Mouse (Mus musculus) mesoderm, embryonic 11.5 days (tissue): ENCODE measurements at regions not wholly inside any gene's neighbourhood (a gene's known extent, or its start where the extent isn't known, plus 50 kb on each side); places are given as distances from the start of the nearest gene placed in this dataset.

Experiments used
- DNase-seq: peaks from one replicate; pipeline ENCODE4 v3.0.0-alpha.2; 2012; ENCODE audit warnings: low read depth, low spot score

- DNase-seq: no peak
Measured at GRCm38 (mm10) chr17:79798361-79798760, 83.5 kb upstream of the Cyp1b1 start.

GRCm38 (mm10) chr17:79790166-79790565, 75.3 kb upstream of the Cyp1b1 start:
- no peak for DNase-seq

- DNase-seq: no peak
Measured at GRCm38 (mm10) chr17:79787201-79787600, 72.3 kb upstream of the Cyp1b1 start.

- no peak for DNase-seq
Measured at GRCm38 (mm10) chr17:79786691-79787090, 71.8 kb upstream of the Cyp1b1 start.

- DNase-seq: no peak
Measured at GRCm38 (mm10) chr17:79786270-79786669, 71.4 kb upstream of the Cyp1b1 start.

GRCm38 (mm10) chr17:79784256-79784870, 69.5 kb upstream of the Cyp1b1 start:
- no peak for DNase-seq

GRCm38 (mm10) chr17:79781733-79782663, 67.1 kb upstream of the Cyp1b1 start:
- DNase-seq: no peak

- DNase-seq: no peak
Measured at GRCm38 (mm10) chr17:79781262-79781661, 66.4 kb upstream of the Cyp1b1 start.

GRCm38 (mm10) chr17:79777874-79778395, 63.1 kb upstream of the Cyp1b1 start:
- DNase-seq: no peak

GRCm38 (mm10) chr17:79776177-79776576, 61.3 kb upstream of the Cyp1b1 start:
- no peak for DNase-seq

- no peak for DNase-seq
Measured at GRCm38 (mm10) chr17:79775216-79775615, 60.4 kb upstream of the Cyp1b1 start.

GRCm38 (mm10) chr17:79774291-79774690, 59.4 kb upstream of the Cyp1b1 start:
- no peak for DNase-seq

GRCm38 (mm10) chr17:79772219-79772618, 57.4 kb upstream of the Cyp1b1 start:
- DNase-seq: no peak

GRCm38 (mm10) chr17:79771727-79772126, 56.9 kb upstream of the Cyp1b1 start:
- DNase-seq: peak; percentile 50

GRCm38 (mm10) chr17:79770911-79771310, 56.0 kb upstream of the Cyp1b1 start:
- DNase-seq: no peak

- no peak for DNase-seq
Measured at GRCm38 (mm10) chr17:79769824-79770223, 55.0 kb upstream of the Cyp1b1 start.

- DNase-seq: no peak
Measured at GRCm38 (mm10) chr17:79768080-79768479, 53.2 kb upstream of the Cyp1b1 start.

GRCm38 (mm10) chr17:79765061-79765794, 50.4 kb upstream of the Cyp1b1 start:
- DNase-seq: no peak
